Mouse (Mus musculus) cortical plate, adult 2 months (tissue): Measurements from ENCODE around the gene Sf3b5.

ENCODE experiments used
- CTCF ChIP-seq: fragments of 200-500 bp; IDR thresholded peaks from 2 replicates; pipeline ENCODE4 v1.5.1; 2011; ENCODE audit warnings: mild to moderate bottlenecking, control low read depth, low read length; ENCODE audit not compliant: insufficient read depth; ENCODE audit errors: extremely low read depth
- POLR2A ChIP-seq: fragments of 200-500 bp; IDR thresholded peaks from 2 replicates; pipeline ENCODE4 v1.6.1; 2011; ENCODE audit warnings: mild to moderate bottlenecking, low read length, control low read depth; ENCODE audit not compliant: insufficient read depth; ENCODE audit errors: extremely low read depth

GRCm38 (mm10) chr10:13029416-13029815 lies 24.3 kb downstream of the Sf3b5 start:
- TF ChIP-seq POLR2A (no peak), CTCF (no peak)
